Mouse (Mus musculus) lung, adult 2 months (tissue): ENCODE data around the gene Rnf208. TPM values are rescaled to one million over a fixed set of nuclear protein-coding genes. Genes with fewer than 3 reads are reported as not detected.

ENCODE experiments used
- DNase-seq: peaks from one replicate; pipeline ENCODE4 v3.0.0; 2022
- H3K4me1 ChIP-seq: fragments of 200-500 bp; 2 replicates; pipeline ENCODE4 v1.6.1; 2011; ENCODE audit warnings: low read length; ENCODE audit not compliant: control insufficient read depth, insufficient read depth
- H3K4me3 ChIP-seq: fragments of 200-500 bp; replicated peaks from 2 replicates; pipeline ENCODE3; 2011; ENCODE audit warnings: low read depth, mild to moderate bottlenecking, control low read depth, low read length; ENCODE audit errors: extremely low read depth
- CTCF ChIP-seq: fragments of 200-500 bp; IDR thresholded peaks from 2 replicates; pipeline ENCODE4 v1.5.1; 2011; ENCODE audit warnings: mild to moderate bottlenecking, low read length, control low read depth; ENCODE audit not compliant: insufficient read depth
- POLR2A ChIP-seq: fragments of 200-500 bp; IDR thresholded peaks from 2 replicates; pipeline ENCODE4 v1.6.1; 2011; ENCODE audit warnings: low read depth, mild to moderate bottlenecking, control low read depth, low read length, borderline replicate concordance; ENCODE audit errors: extremely low read depth
- WGBS: fragments of 180-500 bp; shearing (Covaris S2); methylation state at CpG from one replicate; pipeline ENCODE4 v1.1.7; 2018; 5-methylcytosine and 5-hydroxymethylcytosine counted together
- polyA plus RNA-seq: library from polyadenylated mRNA; depleted of rRNA; stranded (reverse); fragments of >200 nt; gene quantifications from 2 replicates; pipeline ENCODE4 v1.2.3, GENCODE M21; 2012

The Rnf208 gene
- polyA plus RNA-seq, 1 experiment, result 28.6 TPM

GRCm38 (mm10) chr2:25200631-25201030 lies 41.4 kb upstream of the Rnf208 start:
- WGBS, result 89% methylated on average over 2 of the region's 2 CpGs
- Histone ChIP-seq H3K4me1 (peaks cover 5% of the 10 kb centered on the region; the same call in 1 of the 2 replicates), H3K4me3 (no peak overlapping the region)
- no peak for DNase-seq
- TF ChIP-seq CTCF (no peak), POLR2A (no peak)

DNA sequence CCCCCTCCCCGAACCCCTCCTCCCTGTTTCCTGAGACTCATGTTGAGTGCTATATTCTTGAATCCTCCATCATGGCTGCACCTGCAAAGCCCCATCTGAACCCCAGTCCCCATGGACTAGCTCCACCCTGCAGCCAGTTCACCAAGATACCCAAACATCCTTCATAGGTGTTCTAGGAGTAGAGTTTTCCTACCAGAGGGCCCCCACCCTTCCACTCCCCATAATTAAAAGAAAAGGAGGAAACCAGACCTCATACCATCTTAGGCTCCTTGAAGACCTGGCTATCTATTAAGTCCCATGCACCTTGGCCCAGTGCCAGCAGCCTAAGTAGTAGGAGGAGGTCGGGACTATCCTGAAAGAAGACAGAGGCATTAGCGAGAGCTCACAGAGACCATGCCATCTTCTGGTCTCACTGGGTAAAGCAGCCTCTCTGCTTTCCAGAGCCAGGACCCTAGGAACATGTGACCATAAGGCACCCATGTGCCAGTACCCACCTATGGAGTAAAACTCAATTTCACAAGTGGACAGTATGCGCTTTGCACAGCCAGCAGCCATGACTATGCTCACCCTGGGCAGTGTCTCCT lies 38.3 kb upstream of the Rnf208 start:
- WGBS, result 63% methylated on average over 4 of the region's 4 CpGs
- Histone ChIP-seq H3K4me1 (no peaks in the 10 kb centered on the region; the same call in 1 of the 2 replicates), H3K4me3 (no peak overlapping the region)
- DNase-seq, result no peak
- TF ChIP-seq POLR2A, result no peak

- DNase-seq, result no peak
- no peak overlapping the region for H3K4me3 ChIP-seq
- no peak for TF ChIP-seq POLR2A
- peaks cover 8% of the 10 kb centered on the region; the same call in 1 of the 2 replicates for H3K4me1 ChIP-seq
- WGBS, result 85% methylated on average over 1 of the region's 1 CpGs
Measured at GRCm38 (mm10) chr2:25207593-25207992, 34.5 kb upstream of the Rnf208 start.

GRCm38 (mm10) chr2:25210686-25211085 lies 31.4 kb upstream of the Rnf208 start:
- DNase-seq, result peak; percentile 31
- Histone ChIP-seq H3K4me1 (peaks cover 8% of the 10 kb centered on the region; the same call in 1 of the 2 replicates), H3K4me3 (peak overlapping the region; percentile 90)
- TF ChIP-seq CTCF, result no peak
- TF ChIP-seq POLR2A, result no peak
- WGBS, result under 1% methylated on average over 24 of the region's 24 CpGs

DNA sequence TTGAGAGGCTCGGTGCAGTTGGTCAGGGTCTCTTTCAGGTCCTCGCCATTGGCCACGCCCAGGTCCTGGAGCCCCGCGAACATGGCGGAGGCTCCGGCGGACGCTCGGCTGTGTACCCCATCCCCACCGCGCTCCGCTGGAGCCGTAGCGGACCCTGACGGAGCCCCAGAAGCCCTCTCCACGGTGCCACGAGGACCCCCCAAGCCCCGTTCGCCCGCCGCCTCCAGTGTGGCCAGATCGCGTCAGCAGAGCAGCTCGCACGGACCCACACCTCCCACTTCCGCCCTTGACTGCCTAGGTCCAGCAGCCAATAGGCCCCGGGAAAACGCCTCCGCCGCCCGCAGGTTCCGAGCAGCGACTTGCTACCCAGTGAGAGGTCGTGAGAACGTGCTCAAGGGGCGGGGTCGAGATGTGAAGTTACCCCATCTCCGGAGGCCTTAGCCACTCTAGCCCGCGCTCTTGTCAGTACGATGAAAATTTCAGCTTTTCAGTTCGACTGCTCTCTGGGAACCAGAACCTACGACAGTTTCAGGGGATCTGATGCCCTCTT lies 30.9 kb upstream of the Rnf208 start, which contains the start of gene Nelfb:
Nelfb (minus strand) TSS at position 369 of the 550 bp plus-strand sequence.
- peak within 1 kb of the TSS; percentile 90 for H3K4me3 ChIP-seq
- peak; percentile 81; the same call in 1 of the 2 replicates for TF ChIP-seq POLR2A
- no peak for TF ChIP-seq CTCF
- peak; percentile 91 for DNase-seq
- peaks cover 8% of the 10 kb centered on the region; the same call in 1 of the 2 replicates for H3K4me1 ChIP-seq
- WGBS, result under 1% methylated on average over 44 of the region's 44 CpGs

DNA sequence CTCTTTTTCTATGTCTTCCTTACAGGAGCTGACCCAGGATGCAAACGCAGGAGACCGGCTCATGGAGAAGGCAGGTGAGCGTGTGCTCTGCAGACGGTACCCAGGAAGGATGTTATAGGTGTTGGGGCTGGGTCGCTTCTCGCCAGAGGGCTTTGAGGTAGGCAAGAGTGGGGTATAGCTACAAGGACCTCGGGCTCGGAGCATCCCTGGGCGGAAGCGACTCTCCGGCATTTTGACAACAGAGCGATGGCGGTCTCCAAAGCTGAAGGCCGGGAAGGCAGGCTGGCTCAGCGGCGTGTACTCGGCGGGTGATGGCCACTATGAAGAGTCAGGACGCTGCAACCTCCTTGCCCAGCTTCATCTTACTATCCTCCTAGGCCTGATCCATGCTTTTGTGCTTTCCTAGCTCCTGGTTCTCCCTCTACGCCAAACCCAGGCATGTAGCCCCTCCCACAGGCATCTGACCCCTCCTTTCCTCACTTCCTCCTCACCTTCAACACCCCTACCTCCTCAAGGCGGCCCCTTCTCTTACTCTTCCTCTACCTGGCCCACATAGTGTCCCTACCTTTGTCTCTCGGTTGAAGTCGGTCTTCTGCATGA lies 28.7 kb upstream of the Rnf208 start:
- 71% methylated on average over 23 of the region's 23 CpGs for WGBS
- TF ChIP-seq CTCF (no peak), POLR2A (no peak)
- Histone ChIP-seq H3K4me1 (peaks cover 8% of the 10 kb centered on the region; the same call in 1 of the 2 replicates), H3K4me3 (no peak overlapping the region)
- DNase-seq, result no peak

GRCm38 (mm10) chr2:25214444-25214843 lies 27.6 kb upstream of the Rnf208 start, which contains the start of gene Stpg3:
TSS of gene Stpg3 (minus strand) at chr2:25214637.
- no peak for DNase-seq
- no peak within 1 kb of the TSS for H3K4me3 ChIP-seq
- TF ChIP-seq POLR2A (no peak), CTCF (no peak)
- peaks cover 8% of the 10 kb centered on the region; the same call in 1 of the 2 replicates for H3K4me1 ChIP-seq
- WGBS, result 66% methylated on average over 3 of the region's 3 CpGs

GRCm38 (mm10) chr2:25217666-25218065 lies 24.4 kb upstream of the Rnf208 start:
- no peak overlapping the region for H3K4me3 ChIP-seq
- WGBS, result 58% methylated on average over 2 of the region's 2 CpGs
- no peaks in the 10 kb centered on the region for H3K4me1 ChIP-seq
- no peak for TF ChIP-seq POLR2A
- TF ChIP-seq CTCF, result no peak
- no peak for DNase-seq

DNA sequence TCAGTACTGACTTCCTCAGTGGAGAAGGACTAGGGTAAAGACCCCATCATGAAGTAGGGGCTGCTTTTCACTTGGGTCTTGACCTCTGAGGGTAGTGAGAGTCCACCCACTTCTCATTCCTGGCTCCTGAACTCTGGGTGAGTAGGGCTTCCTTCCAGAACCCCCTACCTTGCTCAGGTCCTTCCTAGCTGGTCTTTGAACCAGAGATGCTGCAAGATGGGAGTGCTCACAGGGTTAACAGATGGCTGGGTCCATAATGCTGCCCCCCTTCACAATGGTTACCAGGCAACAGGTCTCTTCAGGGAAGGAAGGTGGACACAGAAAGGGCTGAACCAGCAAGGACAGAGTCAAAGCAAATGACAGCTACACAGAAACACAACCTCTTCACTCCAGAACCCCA lies 23.6 kb upstream of the Rnf208 start, which contains the start of gene Fam166a:
Fam166a (plus strand) TSS at position 301 of the 400 bp plus-strand sequence.
- no peak for TF ChIP-seq POLR2A
- no peak for TF ChIP-seq CTCF
- no peak for DNase-seq
- Histone ChIP-seq H3K4me1 (no peaks in the 10 kb centered on the region; the same call in 1 of the 2 replicates), H3K4me3 (no peak within 1 kb of the TSS)
